Mouse (Mus musculus) heart, embryonic 13.5 days (tissue): ENCODE measurements around the gene Ftl1. TPM values are rescaled to one million over a fixed set of nuclear protein-coding genes. Genes with fewer than 3 reads are reported as not detected.
"Not testable (repeated sequence)": the region's sequence is repeated elsewhere in the genome, so short reads cannot be mapped to it uniquely, and the experiment has no call there.

Source experiments
- ATAC-seq: fragments of 200-750 bp; cut with Nextera tagmentation; 2 replicates; pipeline ENCODE4 v1.8.0; 2017; ENCODE audit warnings: moderate TSS enrichment; ENCODE audit not compliant: insufficient number of reproducible peaks, low FRiP score, low TSS enrichment; ENCODE audit errors: extremely low read depth
- H3K27ac ChIP-seq: fragments of 300-500 bp; sonication (generic); replicated peaks from 2 replicates; pipeline ENCODE4 v1.5.1; 2015; ENCODE audit warnings: moderate library complexity, mild to moderate bottlenecking, inconsistent platforms
- H3K27me3 ChIP-seq: fragments of 300-500 bp; sonication (generic); replicated peaks from 2 replicates; pipeline ENCODE4 v1.6.1; 2015; ENCODE audit warnings: mild to moderate bottlenecking, inconsistent platforms
- H3K36me3 ChIP-seq: fragments of 300-500 bp; sonication (generic); 2 replicates; pipeline ENCODE4 v1.6.1; 2015; ENCODE audit warnings: mild to moderate bottlenecking, inconsistent platforms
- H3K4me1 ChIP-seq: fragments of 300-500 bp; sonication (generic); 2 replicates; pipeline ENCODE4 v1.6.1; 2015; ENCODE audit warnings: inconsistent platforms
- H3K4me2 ChIP-seq: fragments of 300-500 bp; sonication (generic); 2 replicates; pipeline ENCODE4 v1.6.1; 2015; ENCODE audit warnings: inconsistent platforms, mild to moderate bottlenecking, moderate library complexity
- H3K4me3 ChIP-seq: fragments of 300-500 bp; sonication (generic); 2 replicates; pipeline ENCODE4 v1.5.1; 2015; ENCODE audit warnings: moderate library complexity, mild to moderate bottlenecking, inconsistent platforms
- H3K9ac ChIP-seq: fragments of 300-500 bp; sonication (generic); 2 replicates; pipeline ENCODE4 v1.6.1; 2015; ENCODE audit warnings: inconsistent platforms, mild to moderate bottlenecking, moderate library complexity
- H3K9me3 ChIP-seq: fragments of 300-500 bp; sonication (generic); 2 replicates; pipeline ENCODE4 v1.6.1; 2016; ENCODE audit warnings: inconsistent platforms
- WGBS: fragments of 180-500 bp; shearing (Covaris S2); methylation state at CpG from one replicate; pipeline ENCODE4 v1.1.7; 2015; ENCODE audit warnings: mixed read lengths; 5-methylcytosine and 5-hydroxymethylcytosine counted together
- polyA plus RNA-seq: library from polyadenylated mRNA; unstranded; fragments of >200 nt; fragmentation: Nextera tagmentation; extraction: Ambion mirVana; gene quantifications from 2 replicates; pipeline ENCODE4 v1.2.1, GENCODE M21; 2015

Ftl1 gene
- polyA plus RNA-seq, 1 experiment from 2014 or later, result 5,516 TPM

GRCm38 (mm10) chr7:45488293-45489204, 28.9 kb upstream of the Ftl1 start, which contains the start of gene Dhdh:
Dhdh (minus strand) TSS chr7:45488805.
- Histone ChIP-seq H3K27me3 (no peaks in the 10 kb centered on the region), H3K4me3 (peak within 1 kb of the TSS; percentile 62), H3K4me2 (peak within 1 kb of the TSS; percentile 78), H3K36me3 (peaks cover 19% of the 10 kb centered on the region), H3K27ac (peak within 1 kb of the TSS; percentile 58), H3K4me1 (peaks cover 29% of the 10 kb centered on the region), H3K9ac (peak within 1 kb of the TSS; percentile 84), H3K9me3 (no peaks in the 10 kb centered on the region)
- peak; percentile 28; the same call in 1 of the 2 replicates for ATAC-seq
- WGBS, result 9% methylated on average over 37 of the region's 38 CpGs

- Histone ChIP-seq H3K4me3 (peak overlapping the region; percentile 62), H3K9me3 (no peaks in the 10 kb centered on the region), H3K36me3 (peaks cover 12% of the 10 kb centered on the region), H3K9ac (peak overlapping the region; percentile 84), H3K4me1 (peaks cover 29% of the 10 kb centered on the region), H3K27ac (peak overlapping the region; percentile 58; the same call in 1 of the 2 replicates), H3K4me2 (peak overlapping the region; percentile 78), H3K27me3 (no peaks in the 10 kb centered on the region)
- no peak for ATAC-seq
- 42% methylated on average over 11 of the region's 11 CpGs for WGBS
Observed at GRCm38 (mm10) chr7:45487861-45488292, 28.2 kb upstream of the Ftl1 start.

GRCm38 (mm10) chr7:45486761-45487415, 27.2 kb upstream of the Ftl1 start, which contains the start of gene Gm45808:
Gm45808 (minus strand) TSS chr7:45486811.
- H3K4me1 ChIP-seq, result peaks cover 29% of the 10 kb centered on the region
- H3K9ac ChIP-seq, result no peak within 1 kb of the TSS
- H3K4me3 ChIP-seq, result no peak within 1 kb of the TSS
- ATAC-seq, result no peak
- no peaks in the 10 kb centered on the region for H3K27me3 ChIP-seq
- 83% methylated on average over 12 of the region's 12 CpGs for WGBS
- no peaks in the 10 kb centered on the region for H3K9me3 ChIP-seq
- H3K27ac ChIP-seq, result no peak within 1 kb of the TSS
- peaks cover 2% of the 10 kb centered on the region; the same call in 1 of the 2 replicates for H3K36me3 ChIP-seq
- peak within 1 kb of the TSS; percentile 78; the same call in 1 of the 2 replicates for H3K4me2 ChIP-seq

- Histone ChIP-seq H3K27ac (no peak overlapping the region), H3K4me2 (no peak overlapping the region), H3K9ac (no peak overlapping the region), H3K9me3 (no peaks in the 10 kb centered on the region), H3K36me3 (0 out of 2 replicates have a peak, but pooled peaks cover 2% of the 10 kb centered on the region), H3K4me3 (no peak overlapping the region), H3K4me1 (peaks cover 24% of the 10 kb centered on the region), H3K27me3 (no peaks in the 10 kb centered on the region)
- ATAC-seq, result no peak
- 47% methylated on average over 7 of the region's 7 CpGs for WGBS
Observed at GRCm38 (mm10) chr7:45486158-45486557, 26.5 kb upstream of the Ftl1 start.

- 85% methylated on average over 5 of the region's 5 CpGs for WGBS
Observed at GRCm38 (mm10) chr7:45484985-45485384, 25.3 kb upstream of the Ftl1 start.

GRCm38 (mm10) chr7:45482166-45482565, 22.5 kb upstream of the Ftl1 start:
- H3K27ac ChIP-seq, result no peak overlapping the region
- no peak for ATAC-seq

More at GRCm38 (mm10) chr7:45484985-45485384, 25.3 kb upstream of the Ftl1 start:
- H3K27ac ChIP-seq, H3K4me2 ChIP-seq, H3K9ac ChIP-seq, H3K9me3 ChIP-seq, H3K4me3 ChIP-seq, H3K36me3 ChIP-seq, ATAC-seq, H3K27me3 ChIP-seq: not testable (repeated sequence)
- peaks cover 18% of the 10 kb centered on the region for H3K4me1 ChIP-seq

GRCm38 (mm10) chr7:45481374-45481927, 21.8 kb upstream of the Ftl1 start, which contains the start of gene Tulp2:
Tulp2 (plus strand) TSS chr7:45481877.
- no peaks in the 10 kb centered on the region for H3K27me3 ChIP-seq
- H3K9me3 ChIP-seq, result no peaks in the 10 kb centered on the region
- ATAC-seq, result peak; percentile 74; the same call in 1 of the 2 replicates
- 49% methylated on average over 15 of the region's 15 CpGs for WGBS
- H3K36me3 ChIP-seq, result 0 out of 2 replicates have a peak, but pooled peaks cover 5% of the 10 kb centered on the region
- no peaks in the 10 kb centered on the region for H3K4me1 ChIP-seq
- no peak within 1 kb of the TSS for H3K4me2 ChIP-seq
- H3K27ac ChIP-seq, result no peak within 1 kb of the TSS
- no peak within 1 kb of the TSS for H3K9ac ChIP-seq
- no peak within 1 kb of the TSS for H3K4me3 ChIP-seq

More at GRCm38 (mm10) chr7:45482166-45482565, 22.5 kb upstream of the Ftl1 start:
- no peaks in the 10 kb centered on the region for H3K4me1 ChIP-seq
- H3K4me3 ChIP-seq, result no peak overlapping the region
- H3K36me3 ChIP-seq, result 0 out of 2 replicates have a peak, but pooled peaks cover 5% of the 10 kb centered on the region
- WGBS, result 68% methylated on average over 1 of the region's 1 CpGs
- no peak overlapping the region for H3K4me2 ChIP-seq
- no peaks in the 10 kb centered on the region for H3K27me3 ChIP-seq
- no peaks in the 10 kb centered on the region for H3K9me3 ChIP-seq
- no peak overlapping the region for H3K9ac ChIP-seq

GRCm38 (mm10) chr7:45480310-45480709, 20.6 kb upstream of the Ftl1 start:
- H3K4me3 ChIP-seq, ATAC-seq, H3K4me1 ChIP-seq, H3K9me3 ChIP-seq, H3K36me3 ChIP-seq, H3K27me3 ChIP-seq, H3K9ac ChIP-seq, H3K4me2 ChIP-seq, H3K27ac ChIP-seq: not testable (repeated sequence)
- 72% methylated on average over 3 of the region's 4 CpGs for WGBS

- Histone ChIP-seq H3K4me3 (no peak overlapping the region), H3K36me3 (0 out of 2 replicates have a peak, but pooled peaks cover 4% of the 10 kb centered on the region), H3K9me3 (no peaks in the 10 kb centered on the region), H3K27me3 (no peaks in the 10 kb centered on the region), H3K4me1 (0 out of 2 replicates have a peak, but pooled peaks cover 3% of the 10 kb centered on the region), H3K9ac (no peak overlapping the region), H3K4me2 (no peak overlapping the region), H3K27ac (no peak overlapping the region)
- WGBS, result 90% methylated on average over 7 of the region's 7 CpGs
- ATAC-seq, result no peak
Observed at GRCm38 (mm10) chr7:45478774-45479173, 19.1 kb upstream of the Ftl1 start.

- 15% methylated on average over 3 of the region's 3 CpGs for WGBS
- H3K27ac ChIP-seq, result no peak overlapping the region
- H3K4me2 ChIP-seq, result no peak overlapping the region
- 0 out of 2 replicates have a peak, but pooled peaks cover 6% of the 10 kb centered on the region for H3K36me3 ChIP-seq
- ATAC-seq, result no peak
- H3K4me3 ChIP-seq, result no peak overlapping the region
- 0 out of 2 replicates have a peak, but pooled peaks cover 3% of the 10 kb centered on the region for H3K4me1 ChIP-seq
- H3K27me3 ChIP-seq, result no peaks in the 10 kb centered on the region
- H3K9me3 ChIP-seq, result no peaks in the 10 kb centered on the region
- 0 out of 2 replicates have a peak overlapping the region, but pooled peaks have one; percentile 38 for H3K9ac ChIP-seq
Observed at GRCm38 (mm10) chr7:45477003-45477402, 17.3 kb upstream of the Ftl1 start.
